Mouse (Mus musculus) hindbrain, embryonic 10.5 days (tissue): ENCODE measurements at regions not wholly inside any gene's neighbourhood (a gene's known extent, or its start where the extent isn't known, plus 50 kb on each side); places are given as distances from the start of the nearest gene placed in this dataset.

ENCODE experiments used
- DNase-seq: peaks from one replicate; pipeline ENCODE4 v3.0.0-alpha.2; 2017; ENCODE audit warnings: low spot score
- H3K27ac ChIP-seq: fragments of 300-500 bp; sonication (generic); 2 replicates; pipeline ENCODE4 v1.5.1; 2016; ENCODE audit warnings: mild to moderate bottlenecking, moderate library complexity
- H3K27me3 ChIP-seq: fragments of 300-500 bp; sonication (generic); 2 replicates; pipeline ENCODE4 v1.6.1; 2016; ENCODE audit warnings: mild to moderate bottlenecking; ENCODE audit not compliant: poor library complexity, insufficient read depth, severe bottlenecking
- H3K36me3 ChIP-seq: fragments of 300-500 bp; sonication (generic); 2 replicates; pipeline ENCODE4 v1.6.1; 2016; ENCODE audit warnings: mild to moderate bottlenecking, moderate library complexity
- H3K4me1 ChIP-seq: fragments of 300-500 bp; sonication (generic); replicated peaks from 2 replicates; pipeline ENCODE4 v1.6.1; 2016; ENCODE audit warnings: mild to moderate bottlenecking
- H3K4me3 ChIP-seq: fragments of 300-500 bp; sonication (generic); 2 replicates; pipeline ENCODE4 v1.5.1; 2016; ENCODE audit warnings: mild to moderate bottlenecking, moderate library complexity
- H3K9me3 ChIP-seq: fragments of 300-500 bp; sonication (generic); 2 replicates; pipeline ENCODE4 v1.6.1; 2016; ENCODE audit warnings: mild to moderate bottlenecking, moderate library complexity
- WGBS: fragments of 180-500 bp; shearing (Covaris S2); methylation state at CpG from one replicate; pipeline ENCODE4 v1.1.7; 2016; 5-methylcytosine and 5-hydroxymethylcytosine counted together

- no peaks in the 10 kb centered on the region for H3K36me3 ChIP-seq
- no peaks in the 10 kb centered on the region for H3K4me1 ChIP-seq
- H3K9me3 ChIP-seq, result no peaks in the 10 kb centered on the region
- H3K4me3 ChIP-seq, result no peak overlapping the region
- no peak overlapping the region for H3K27ac ChIP-seq
- H3K27me3 ChIP-seq, result no peaks in the 10 kb centered on the region
- no peak for DNase-seq
These were observed 827.5 kb upstream of the Cdh6 start for GRCm38 (mm10) chr15:14000952-14001351.

GRCm38 (mm10) chr15:13989768-13990167 lies 816.3 kb upstream of the Cdh6 start:
- Histone ChIP-seq H3K4me1 (no peaks in the 10 kb centered on the region), H3K27ac (no peak overlapping the region), H3K27me3 (no peaks in the 10 kb centered on the region), H3K4me3 (no peak overlapping the region), H3K9me3 (no peaks in the 10 kb centered on the region), H3K36me3 (no peaks in the 10 kb centered on the region)
- 83% methylated on average over 3 of the region's 3 CpGs for WGBS
- no peak for DNase-seq

GRCm38 (mm10) chr15:13988919-13989510 lies 815.5 kb upstream of the Cdh6 start:
- DNase-seq, result no peak
- H3K27ac ChIP-seq, result no peak overlapping the region
- no peaks in the 10 kb centered on the region for H3K4me1 ChIP-seq
- no peaks in the 10 kb centered on the region for H3K36me3 ChIP-seq
- 82% methylated on average over 8 of the region's 8 CpGs for WGBS
- no peaks in the 10 kb centered on the region for H3K27me3 ChIP-seq
- no peak overlapping the region for H3K4me3 ChIP-seq
- H3K9me3 ChIP-seq, result no peaks in the 10 kb centered on the region

- WGBS, result 18% methylated on average over 7 of the region's 7 CpGs
These were observed 796.3 kb upstream of the Cdh6 start for GRCm38 (mm10) chr15:13969811-13970210.

More at GRCm38 (mm10) chr15:13969811-13970210, 796.3 kb upstream of the Cdh6 start:
- no peaks in the 10 kb centered on the region for H3K9me3 ChIP-seq
- H3K4me3 ChIP-seq, result no peak overlapping the region
- no peak overlapping the region for H3K27ac ChIP-seq
- peak; percentile 59 for DNase-seq
- H3K36me3 ChIP-seq, result no peaks in the 10 kb centered on the region
- peaks cover 7% of the 10 kb centered on the region; the same call in 1 of the 2 replicates for H3K4me1 ChIP-seq
- no peaks in the 10 kb centered on the region for H3K27me3 ChIP-seq
